Mouse (Mus musculus): ENCODE measurements at regions not wholly inside any gene's neighbourhood (a gene's known extent, or its start where the extent isn't known, plus 50 kb on each side); places are given as distances from the start of the nearest gene placed in this dataset.

GRCm38 (mm10) chr15:57593326-57594004 is 116.0 kb upstream of the Slc22a22 start:
- TF ChIP-seq CTCF (IDR thresholded peaks at IDR 0.05; ENCODE audit: low read depth) (no peak), EP300 (IDR thresholded peaks at IDR 0.05; ENCODE audit: low read depth) (no peak)
